Mouse (Mus musculus): Measurements from ENCODE around the gene Slc9a3. TPM values are rescaled to one million over a fixed set of nuclear protein-coding genes. Genes with fewer than 3 reads are reported as not detected.

The Slc9a3 gene
- polyA plus RNA-seq, 1 experiment from 2014 or later = 8.5 TPM

DNA sequence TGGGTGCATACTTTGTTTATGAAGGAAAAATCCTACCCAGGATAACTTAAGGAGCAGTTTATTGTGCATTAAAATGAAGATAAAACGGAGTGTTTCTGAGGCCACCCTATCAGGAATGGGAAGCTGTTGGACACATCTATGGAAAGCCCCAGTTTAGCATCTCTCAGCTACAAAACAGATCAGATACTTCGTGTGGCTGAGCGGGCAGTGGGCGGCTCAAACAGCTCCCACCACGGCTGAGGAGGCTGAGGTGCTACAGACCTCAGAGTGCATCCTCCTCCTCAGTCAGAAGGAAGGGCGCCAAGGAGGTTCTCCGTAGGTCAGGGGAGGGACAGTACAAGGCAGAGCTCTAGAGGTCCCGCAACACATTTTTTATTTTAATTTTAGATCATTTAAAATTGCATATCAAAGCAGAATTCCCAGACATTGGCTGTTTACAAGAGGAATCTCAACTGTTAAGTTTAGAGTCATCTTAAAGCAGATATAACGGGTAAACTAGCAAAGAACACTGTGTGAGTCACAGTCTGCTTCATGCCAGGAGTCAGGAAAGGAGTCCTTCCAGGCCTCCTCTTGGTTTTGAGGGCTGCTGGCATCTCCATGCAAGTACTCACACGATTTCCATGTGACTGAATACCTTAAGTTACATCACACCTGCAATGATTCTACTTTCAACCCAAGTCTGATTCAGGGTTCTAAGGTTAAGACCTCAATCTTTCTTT is 48.3 kb downstream of the Slc9a3 start:
- no peaks in the 10 kb centered on the region for H3K27me3 ChIP-seq (replicated peaks; ENCODE audit: control insufficient read depth, insufficient read depth, low read length)
- H3K9ac ChIP-seq (ENCODE audit: low read depth, low read length) = no peak overlapping the region
- peaks cover 15% of the 10 kb centered on the region for H3K36me3 ChIP-seq (ENCODE audit: control insufficient read depth, insufficient read depth, low read length)
- H3K9me3 ChIP-seq (ENCODE audit: control insufficient read depth, low read length) = no peaks in the 10 kb centered on the region
- H3K4me3 ChIP-seq (ENCODE audit: low read length) = no peak overlapping the region
- no peak overlapping the region for H3K4me2 ChIP-seq (ENCODE audit: low read depth, low read length)
- ATAC-seq = no peak
- no peaks in the 10 kb centered on the region for H3K4me1 ChIP-seq (ENCODE audit: control insufficient read depth, insufficient read depth, low read length)
- WGBS = 90% methylated on average over 10 of the region's 10 CpGs
- H3K27ac ChIP-seq (ENCODE audit: low read length) = no peak overlapping the region

DNA sequence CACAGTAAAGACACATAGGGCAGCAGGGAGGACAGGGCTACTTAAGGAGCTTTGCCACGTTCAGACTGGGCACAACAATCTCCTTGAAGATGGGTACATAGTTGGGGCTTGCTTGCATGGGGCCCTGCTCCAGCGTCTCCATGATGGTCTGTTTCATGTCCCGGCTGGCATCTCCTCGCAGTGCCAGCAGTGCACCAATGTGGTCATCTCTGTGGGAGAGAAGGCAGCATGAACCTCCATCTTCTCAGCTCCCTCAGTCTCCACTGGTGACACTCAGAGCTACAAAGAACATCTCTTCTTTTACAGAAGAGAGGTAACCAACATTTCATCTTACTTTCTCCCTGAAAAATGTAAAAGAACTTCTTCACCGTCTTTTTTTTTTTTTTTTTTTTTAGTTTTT is 50.8 kb downstream of the Slc9a3 start:
- no peak overlapping the region for H3K9ac ChIP-seq (ENCODE audit: low read depth, low read length)
- WGBS = 93% methylated on average over 5 of the region's 5 CpGs
- no peaks in the 10 kb centered on the region for H3K4me1 ChIP-seq (ENCODE audit: control insufficient read depth, insufficient read depth, low read length)
- H3K36me3 ChIP-seq (ENCODE audit: control insufficient read depth, insufficient read depth, low read length) = peaks cover 15% of the 10 kb centered on the region
- H3K4me2 ChIP-seq (ENCODE audit: low read depth, low read length) = no peak overlapping the region
- H3K9me3 ChIP-seq (ENCODE audit: control insufficient read depth, low read length) = no peaks in the 10 kb centered on the region
- H3K27ac ChIP-seq (ENCODE audit: low read length) = no peak overlapping the region
- ATAC-seq = no peak
- no peak overlapping the region for H3K4me3 ChIP-seq (ENCODE audit: low read length)
- no peaks in the 10 kb centered on the region for H3K27me3 ChIP-seq (replicated peaks; ENCODE audit: control insufficient read depth, insufficient read depth, low read length)

DNA sequence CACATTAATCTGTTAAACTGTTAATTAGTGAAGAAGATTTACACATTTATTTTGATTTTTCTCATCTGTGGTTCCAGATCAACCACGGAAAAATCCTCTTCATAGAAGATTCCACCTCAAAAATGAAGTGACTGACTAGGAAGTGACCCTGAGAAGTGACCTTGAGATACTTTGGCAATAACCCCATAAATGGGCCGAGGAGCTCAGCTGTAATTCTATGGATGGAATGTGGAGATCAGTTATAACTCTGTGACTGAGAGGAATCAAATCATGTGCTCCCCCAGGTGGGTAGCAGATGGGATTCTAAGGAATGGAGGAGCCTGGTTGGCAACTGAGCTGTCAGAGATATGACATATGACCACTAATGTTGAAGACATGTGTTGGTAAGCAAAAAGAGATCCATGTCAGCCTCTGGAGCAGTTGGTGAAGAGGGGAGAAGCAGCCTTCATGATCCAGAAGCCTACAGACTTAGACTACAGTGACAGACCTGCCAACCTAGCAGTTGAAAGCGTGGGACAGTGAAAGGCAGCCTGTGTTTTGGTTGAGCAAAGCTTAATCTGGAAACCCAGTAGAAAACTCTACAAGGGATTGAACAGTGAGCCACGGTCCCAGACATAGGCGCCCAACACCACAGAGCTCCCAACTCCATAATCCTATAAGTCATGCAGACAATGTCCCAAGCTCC is 61.9 kb downstream of the Slc9a3 start:
- no peaks in the 10 kb centered on the region for H3K9me3 ChIP-seq (ENCODE audit: control insufficient read depth, low read length)
- H3K27ac ChIP-seq (ENCODE audit: low read length) = no peak overlapping the region
- no peak overlapping the region for H3K4me3 ChIP-seq (ENCODE audit: low read length)
- H3K4me2 ChIP-seq (ENCODE audit: low read depth, low read length) = no peak overlapping the region
- WGBS = 89% methylated on average over 5 of the region's 5 CpGs
- H3K36me3 ChIP-seq (ENCODE audit: control insufficient read depth, insufficient read depth, low read length) = peaks cover 2% of the 10 kb centered on the region; the same call in 1 of the 2 replicates
- ATAC-seq = no peak
- H3K27me3 ChIP-seq (replicated peaks; ENCODE audit: control insufficient read depth, insufficient read depth, low read length) = no peaks in the 10 kb centered on the region
- H3K9ac ChIP-seq (ENCODE audit: low read depth, low read length) = no peak overlapping the region
- H3K4me1 ChIP-seq (ENCODE audit: control insufficient read depth, insufficient read depth, low read length) = no peaks in the 10 kb centered on the region

DNA sequence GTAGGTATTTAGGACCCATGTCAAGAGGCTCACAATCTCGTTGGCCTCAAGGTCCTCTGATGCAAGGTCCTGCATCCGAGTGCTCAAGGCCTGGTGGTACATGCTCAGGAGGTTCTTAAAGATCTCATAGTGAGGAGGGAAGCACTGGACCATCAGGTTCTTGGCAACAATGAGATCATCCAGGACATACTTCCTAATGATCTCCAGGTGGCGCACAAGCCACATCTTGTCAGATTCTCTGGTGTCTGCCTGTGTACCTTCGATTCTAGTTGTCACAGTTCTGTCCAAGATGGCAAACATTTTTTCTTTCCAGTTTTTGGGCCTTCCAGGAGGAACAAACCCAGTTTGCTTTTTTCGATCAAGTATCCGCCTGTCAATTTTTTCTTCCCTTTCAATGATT is 71.4 kb downstream of the Slc9a3 start:
- 0 out of 2 replicates have a peak, but pooled peaks have one; percentile 40 for ATAC-seq
- no peak overlapping the region for H3K27ac ChIP-seq (ENCODE audit: low read length)
- H3K9me3 ChIP-seq (ENCODE audit: control insufficient read depth, low read length) = no peaks in the 10 kb centered on the region
- WGBS = 80% methylated on average over 6 of the region's 6 CpGs
- no peak overlapping the region for H3K9ac ChIP-seq (ENCODE audit: low read depth, low read length)
- H3K27me3 ChIP-seq (replicated peaks; ENCODE audit: control insufficient read depth, insufficient read depth, low read length) = no peaks in the 10 kb centered on the region
- peaks cover 20% of the 10 kb centered on the region for H3K36me3 ChIP-seq (ENCODE audit: control insufficient read depth, insufficient read depth, low read length)
- H3K4me2 ChIP-seq (ENCODE audit: low read depth, low read length) = no peak overlapping the region
- H3K4me1 ChIP-seq (ENCODE audit: control insufficient read depth, insufficient read depth, low read length) = no peaks in the 10 kb centered on the region
- H3K4me3 ChIP-seq (ENCODE audit: low read length) = no peak overlapping the region

DNA sequence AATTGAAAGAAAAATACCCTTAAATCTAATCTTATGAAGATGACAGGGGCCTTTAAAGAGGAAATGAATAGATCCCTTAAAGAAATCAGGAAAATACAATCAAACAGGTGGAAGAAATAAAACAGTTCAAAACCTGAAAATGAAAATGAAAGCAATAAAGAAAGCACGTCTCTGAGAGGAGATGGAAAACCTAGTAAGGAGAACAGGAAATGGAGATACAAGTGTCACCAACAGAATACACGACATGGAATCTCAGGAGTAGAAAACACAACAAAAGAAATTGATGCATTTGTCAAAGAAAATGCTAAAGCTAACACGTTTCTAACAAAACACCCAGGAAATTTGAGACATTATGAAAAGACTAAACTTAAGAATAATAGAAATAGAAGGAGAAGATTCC is 75.2 kb downstream of the Slc9a3 start:
- Histone ChIP-seq H3K27me3 (replicated peaks; ENCODE audit: control insufficient read depth, insufficient read depth, low read length) (no peaks in the 10 kb centered on the region), H3K4me3 (ENCODE audit: low read length) (no peak overlapping the region), H3K9ac (ENCODE audit: low read depth, low read length) (no peak overlapping the region), H3K9me3 (ENCODE audit: control insufficient read depth, low read length) (no peaks in the 10 kb centered on the region), H3K27ac (ENCODE audit: low read length) (no peak overlapping the region), H3K36me3 (ENCODE audit: control insufficient read depth, insufficient read depth, low read length) (peaks cover 9% of the 10 kb centered on the region), H3K4me2 (ENCODE audit: low read depth, low read length) (no peak overlapping the region), H3K4me1 (ENCODE audit: control insufficient read depth, insufficient read depth, low read length) (no peaks in the 10 kb centered on the region)
- ATAC-seq = no peak
- 80% methylated on average over 3 of the region's 3 CpGs for WGBS

DNA sequence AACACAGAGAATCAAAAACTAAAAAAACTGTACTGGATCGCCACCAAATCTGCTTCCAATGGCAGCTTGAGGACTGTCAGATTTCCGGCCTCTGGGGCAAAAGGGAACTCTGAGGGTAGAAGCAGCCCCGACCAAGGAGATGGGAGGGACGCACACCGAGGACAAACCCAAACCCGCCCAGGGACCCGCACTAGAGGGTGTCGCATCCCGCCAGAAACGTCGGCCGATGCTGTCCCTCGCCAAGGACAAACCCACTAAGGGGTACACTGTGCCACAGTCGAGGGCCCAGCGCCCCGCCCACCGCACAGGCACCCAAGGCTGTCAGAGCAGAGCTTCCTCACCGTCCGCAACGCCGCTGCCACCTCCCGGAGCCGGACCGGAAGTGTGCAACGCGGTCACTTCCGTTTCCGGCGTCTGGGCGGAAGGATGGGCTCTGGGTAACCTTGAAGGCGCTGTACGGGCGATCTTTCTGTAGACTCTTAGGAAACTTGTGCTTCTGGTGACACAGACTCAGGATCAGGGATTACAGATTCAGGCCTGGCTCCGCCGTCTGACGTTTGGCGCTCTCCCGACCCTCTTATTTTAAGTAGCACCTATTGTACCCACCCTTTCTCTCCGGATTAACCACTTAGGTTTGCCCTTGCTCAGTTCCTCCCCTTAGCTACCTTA is 87.2 kb downstream of the Slc9a3 start, which contains the start of gene Exoc3:
Gene Exoc3, minus strand, starts transcription at position 416 of the 669 bp plus-strand sequence.
- no peaks in the 10 kb centered on the region for H3K27me3 ChIP-seq (replicated peaks; ENCODE audit: control insufficient read depth, insufficient read depth, low read length)
- peak within 1 kb of the TSS; percentile 90 for H3K27ac ChIP-seq (ENCODE audit: low read length)
- peak within 1 kb of the TSS; percentile 70 for H3K4me3 ChIP-seq (ENCODE audit: low read length)
- WGBS = under 1% methylated on average over 39 of the region's 39 CpGs
- peak within 1 kb of the TSS; percentile 81 for H3K9ac ChIP-seq (ENCODE audit: low read depth, low read length)
- no peaks in the 10 kb centered on the region for H3K9me3 ChIP-seq (ENCODE audit: control insufficient read depth, low read length)
- peak within 1 kb of the TSS; percentile 80 for H3K4me2 ChIP-seq (ENCODE audit: low read depth, low read length)
- H3K4me1 ChIP-seq (ENCODE audit: control insufficient read depth, insufficient read depth, low read length) = peaks cover 16% of the 10 kb centered on the region; the same call in 1 of the 2 replicates
- peak; percentile 99 for ATAC-seq
- peaks cover 3% of the 10 kb centered on the region; the same call in 1 of the 2 replicates for H3K36me3 ChIP-seq (ENCODE audit: control insufficient read depth, insufficient read depth, low read length)

DNA sequence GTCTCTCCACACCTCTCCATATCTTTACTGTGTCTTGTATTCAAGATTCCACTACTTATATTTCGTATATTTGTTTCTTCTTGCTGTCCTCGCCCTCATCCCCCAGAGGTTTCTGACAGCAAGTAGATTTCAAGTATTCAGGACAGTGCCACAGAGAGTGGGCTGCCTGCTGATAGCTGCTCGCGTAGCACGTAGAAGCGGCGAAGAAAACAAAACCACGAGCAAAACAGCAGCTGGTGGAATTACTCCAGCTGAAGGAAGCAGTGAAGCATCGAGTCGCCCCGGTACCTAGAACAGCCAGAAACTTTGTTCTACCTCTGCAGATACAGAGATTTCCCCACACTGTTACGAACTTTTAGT is 87.7 kb downstream of the Slc9a3 start:
- Histone ChIP-seq H3K27me3 (replicated peaks; ENCODE audit: control insufficient read depth, insufficient read depth, low read length) (no peaks in the 10 kb centered on the region), H3K4me1 (ENCODE audit: control insufficient read depth, insufficient read depth, low read length) (peaks cover 16% of the 10 kb centered on the region; the same call in 1 of the 2 replicates), H3K4me2 (ENCODE audit: low read depth, low read length) (peak overlapping the region; percentile 80), H3K9me3 (ENCODE audit: control insufficient read depth, low read length) (no peaks in the 10 kb centered on the region), H3K36me3 (ENCODE audit: control insufficient read depth, insufficient read depth, low read length) (peaks cover 3% of the 10 kb centered on the region; the same call in 1 of the 2 replicates), H3K9ac (ENCODE audit: low read depth, low read length) (peak overlapping the region; percentile 81), H3K27ac (ENCODE audit: low read length) (peak overlapping the region; percentile 90), H3K4me3 (ENCODE audit: low read length) (peak overlapping the region; percentile 70)
- ATAC-seq = peak; percentile 54
- 21% methylated on average over 12 of the region's 12 CpGs for WGBS

DNA sequence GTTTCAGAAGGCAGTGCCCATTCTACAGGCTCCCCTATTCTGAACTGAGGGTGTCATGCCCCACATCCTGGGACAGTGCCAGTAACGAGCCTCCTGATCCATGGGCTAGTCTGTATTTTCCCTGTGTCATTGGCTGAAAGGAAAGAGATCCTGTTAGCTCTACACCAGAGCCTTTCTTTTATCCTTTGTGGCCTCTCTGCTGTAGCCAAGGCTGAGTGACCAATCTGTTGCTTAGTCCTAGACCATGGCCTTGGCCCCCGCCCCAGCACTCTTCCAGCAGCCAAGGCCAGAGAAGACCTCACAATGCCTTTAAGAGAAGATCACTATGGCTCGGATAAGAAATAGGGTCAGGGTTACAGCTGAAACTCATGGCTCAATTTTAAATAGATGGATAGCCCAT is 97.2 kb downstream of the Slc9a3 start:
- Histone ChIP-seq H3K27me3 (replicated peaks; ENCODE audit: control insufficient read depth, insufficient read depth, low read length) (no peaks in the 10 kb centered on the region), H3K36me3 (ENCODE audit: control insufficient read depth, insufficient read depth, low read length) (no peaks in the 10 kb centered on the region), H3K4me3 (ENCODE audit: low read length) (no peak overlapping the region), H3K4me2 (ENCODE audit: low read depth, low read length) (no peak overlapping the region), H3K9me3 (ENCODE audit: control insufficient read depth, low read length) (no peaks in the 10 kb centered on the region), H3K9ac (ENCODE audit: low read depth, low read length) (no peak overlapping the region), H3K4me1 (ENCODE audit: control insufficient read depth, insufficient read depth, low read length) (no peaks in the 10 kb centered on the region), H3K27ac (ENCODE audit: low read length) (no peak overlapping the region)
- ATAC-seq = no peak
- 75% methylated on average over 3 of the region's 3 CpGs for WGBS

All from intestine, embryonic 16.5 days (tissue).